Comparison of ENCODE assay signal across 16 mouse cellular contexts in genomic region chr10:8785451-8786145, GRCm38 (mm10).
A peak's percentile ranks its signal among the peaks of the same experiment; 100 is the strongest.
DNase-seq lines count a peak whose midpoint lies in the region; ATAC-seq and TF ChIP-seq lines count a peak whose summit lies in the region.
"Had no signal": no experiment of that assay in that cellular context is flagged by ENCODE, and none has a peak within 500 bp of the region (broad histone marks: within the 10 kb centered on the region; RNA-seq: fewer than 3 reads in every experiment).

No protein-coding gene starts in this region.

- H3K36me3 ChIP-seq in hindbrain, embryonic 12.5 days, result 0 out of 2 replicates have a peak, but pooled peaks cover 5% of the 10 kb centered on the region
- no peaks in the 10 kb centered on the region for H3K36me3 ChIP-seq in hindbrain, postnatal 0 days (ENCODE audit: insufficient read depth, low read length)
- no peaks in the 10 kb centered on the region for H3K36me3 ChIP-seq in neural tube, embryonic 11.5 days (ENCODE audit: control insufficient read depth, insufficient read depth, low read length)

- H3K4me1 ChIP-seq in hindbrain, embryonic 12.5 days, result peaks cover 13% of the 10 kb centered on the region
- H3K4me1 ChIP-seq in hindbrain, postnatal 0 days (ENCODE audit: insufficient read depth, low read length), result peaks cover 7% of the 10 kb centered on the region; the same call in 1 of the 2 replicates
- H3K4me1 ChIP-seq in neural tube, embryonic 11.5 days (ENCODE audit: control insufficient read depth, insufficient read depth, low read length), result no peaks in the 10 kb centered on the region; the same call in 1 of the 2 replicates

- no peak overlapping the region for H3K4me3 ChIP-seq in hindbrain, embryonic 12.5 days
- H3K4me3 ChIP-seq in hindbrain, postnatal 0 days (ENCODE audit: low read length), result no peak overlapping the region
- H3K4me3 ChIP-seq in neural tube, embryonic 11.5 days (ENCODE audit: low read depth, low read length), result no peak overlapping the region
- H3K4me3 ChIP-seq: neural tube, embryonic 13.5 days had no signal

- no peaks in the 10 kb centered on the region for H3K27me3 ChIP-seq in hindbrain, embryonic 12.5 days
- no peaks in the 10 kb centered on the region for H3K27me3 ChIP-seq in hindbrain, postnatal 0 days (ENCODE audit: insufficient read depth, low read length)
- H3K27me3 ChIP-seq in neural tube, embryonic 11.5 days (ENCODE audit: control insufficient read depth, insufficient read depth, low read length), result no peaks in the 10 kb centered on the region
- H3K27me3 ChIP-seq: neural tube, embryonic 13.5 days had no signal

- H3K9me3 ChIP-seq in hindbrain, embryonic 12.5 days (replicated peaks), result no peaks in the 10 kb centered on the region
- H3K9me3 ChIP-seq in hindbrain, postnatal 0 days (ENCODE audit: low read length), result no peaks in the 10 kb centered on the region
- no peaks in the 10 kb centered on the region for H3K9me3 ChIP-seq in neural tube, embryonic 11.5 days (ENCODE audit: control insufficient read depth, low read length)
- H3K9me3 ChIP-seq: neural tube, embryonic 13.5 days had no signal

- no peak for TF ChIP-seq CTCF in hindbrain, postnatal 0 days (IDR thresholded peaks at IDR 0.05; ENCODE audit: low read depth)

- no peak for DNase-seq in hindbrain, postnatal 0 days (ENCODE audit: low spot score)
- DNase-seq in neural tube, embryonic 11.5 days (ENCODE audit: low spot score), result no peak
- no peak for DNase-seq in neural tube, embryonic 10.5 days (ENCODE audit: extremely low spot score, low spot score)
- peak; percentile 78 for DNase-seq in kidney, postnatal 14 days
- no peak for DNase-seq in cerebellum, postnatal 36 days
- DNase-seq in spleen, postnatal 10 days (ENCODE audit: low spot score in 2 of 2), result no peak
- DNase-seq: cerebellum, adult 11 months; heart, postnatal 4 days; midbrain, embryonic 14.5 days; right cerebral cortex, postnatal 14 days; thymus, postnatal 14 days had no signal

- ATAC-seq in hindbrain, embryonic 12.5 days (ENCODE audit: low FRiP score), result no peak
- ATAC-seq in hindbrain, postnatal 0 days, result no peak
- peak; percentile 48; the same call in 1 of the 2 replicates for ATAC-seq in neural tube, embryonic 11.5 days (ENCODE audit: insufficient read depth, low FRiP score, low TSS enrichment)
- no peak for ATAC-seq in granulocyte monocyte progenitor cell, adult 5-6 weeks (replicated peaks; ENCODE audit: poor library complexity, severe bottlenecking)
- ATAC-seq: activated CD4-positive, CD25-positive, alpha-beta regulatory T cell, adult 4 months; lung, postnatal 0 days had no signal

- H3K9ac ChIP-seq in hindbrain, embryonic 12.5 days, result no peak overlapping the region
- no peak overlapping the region for H3K9ac ChIP-seq in hindbrain, postnatal 0 days (replicated peaks; ENCODE audit: low read length)
- H3K9ac ChIP-seq in neural tube, embryonic 11.5 days (ENCODE audit: low read length), result no peak overlapping the region
- H3K9ac ChIP-seq: neural tube, embryonic 13.5 days had no signal

- H3K4me2 ChIP-seq in hindbrain, embryonic 12.5 days (replicated peaks), result 0 out of 2 replicates have a peak overlapping the region, but pooled peaks have one; percentile 4
- H3K4me2 ChIP-seq in hindbrain, postnatal 0 days (ENCODE audit: low read depth, low read length), result no peak overlapping the region
- no peak overlapping the region for H3K4me2 ChIP-seq in neural tube, embryonic 11.5 days (ENCODE audit: low read depth)
- H3K4me2 ChIP-seq: neural tube, embryonic 13.5 days had no signal

- WGBS in hindbrain, embryonic 12.5 days, result 24% methylated on average over 11 of the region's 11 CpGs
- 29% methylated on average over 11 of the region's 11 CpGs for WGBS in hindbrain, postnatal 0 days
- 17% methylated on average over 11 of the region's 11 CpGs for WGBS in neural tube, embryonic 11.5 days

- H3K27ac ChIP-seq in hindbrain, embryonic 12.5 days, result 0 out of 2 replicates have a peak overlapping the region, but pooled peaks have one; percentile 7
- no peak overlapping the region for H3K27ac ChIP-seq in hindbrain, postnatal 0 days
- 0 out of 2 replicates have a peak overlapping the region, but pooled peaks have one; percentile 15 for H3K27ac ChIP-seq in neural tube, embryonic 11.5 days (ENCODE audit: low read depth, low read length)
- H3K27ac ChIP-seq: neural tube, embryonic 13.5 days had no signal
